Mouse (Mus musculus) small intestine, adult 2 months (tissue): ENCODE results near the gene Hspa1a. TPM values are rescaled to one million over a fixed set of nuclear protein-coding genes. Genes with fewer than 3 reads are reported as not detected.

Experiments
- H3K27ac ChIP-seq: fragments of 200-500 bp; 2 replicates; pipeline ENCODE4 v1.5.1; 2012; ENCODE audit warnings: low read depth, low read length, control low read depth, inconsistent platforms; ENCODE audit not compliant: insufficient read depth
- H3K27me3 ChIP-seq: fragments of 200-500 bp; 2 replicates; pipeline ENCODE4 v1.6.1; 2012; ENCODE audit warnings: mild to moderate bottlenecking, moderate library complexity, low read length, inconsistent platforms; ENCODE audit not compliant: control insufficient read depth, insufficient read depth
- H3K36me3 ChIP-seq: fragments of 200-500 bp; 2 replicates; pipeline ENCODE4 v1.6.1; 2012; ENCODE audit warnings: mild to moderate bottlenecking, low read length, control low read depth, inconsistent platforms; ENCODE audit not compliant: control insufficient read depth, insufficient read depth
- H3K4me1 ChIP-seq: fragments of 200-500 bp; 2 replicates; pipeline ENCODE4 v1.6.1; 2012; ENCODE audit warnings: low read length, inconsistent platforms, mixed read lengths; ENCODE audit not compliant: control insufficient read depth, insufficient read depth, insufficient read length
- H3K4me3 ChIP-seq: fragments of 200-500 bp; 2 replicates; pipeline ENCODE4 v1.5.1; 2012; ENCODE audit warnings: low read depth, mild to moderate bottlenecking, control low read depth, inconsistent platforms, low read length, moderate library complexity
- CTCF ChIP-seq: fragments of 200-500 bp; IDR thresholded peaks from 2 replicates; pipeline ENCODE4 v1.5.1; 2012; ENCODE audit warnings: low read depth, mild to moderate bottlenecking, control low read depth, inconsistent platforms, low read length, moderate library complexity, mixed read lengths; ENCODE audit not compliant: insufficient replicate concordance, insufficient read length; ENCODE audit errors: extremely low read depth
- POLR2A ChIP-seq: fragments of 200-500 bp; IDR thresholded peaks from 2 replicates; pipeline ENCODE4 v1.6.1; 2012; ENCODE audit warnings: low read depth, mild to moderate bottlenecking, control low read depth, inconsistent platforms, low read length, moderate library complexity
- WGBS: fragments of 180-500 bp; shearing (Covaris S2); methylation state at CpG from one replicate; pipeline ENCODE4 v1.1.7; 2018; 5-methylcytosine and 5-hydroxymethylcytosine counted together
- polyA plus RNA-seq: library from polyadenylated mRNA; depleted of rRNA; stranded (reverse); fragments of >200 nt; gene quantifications from 2 replicates; pipeline ENCODE4 v1.2.3, GENCODE M21; 2012; rRNA removed

Gene Hspa1a
- polyA plus RNA-seq, 1 experiment: 8.9 TPM

GRCm38 (mm10) chr17:34928841-34929240, 43.1 kb downstream of the Hspa1a start:
- 82% methylated on average over 4 of the region's 4 CpGs for WGBS
- H3K36me3 ChIP-seq: peaks cover 21% of the 10 kb centered on the region
- no peak overlapping the region for H3K27ac ChIP-seq
- no peak overlapping the region for H3K4me3 ChIP-seq
- peaks cover 8% of the 10 kb centered on the region for H3K4me1 ChIP-seq
- H3K27me3 ChIP-seq: no peaks in the 10 kb centered on the region
- TF ChIP-seq CTCF: no peak
- no peak for TF ChIP-seq POLR2A

DNA sequence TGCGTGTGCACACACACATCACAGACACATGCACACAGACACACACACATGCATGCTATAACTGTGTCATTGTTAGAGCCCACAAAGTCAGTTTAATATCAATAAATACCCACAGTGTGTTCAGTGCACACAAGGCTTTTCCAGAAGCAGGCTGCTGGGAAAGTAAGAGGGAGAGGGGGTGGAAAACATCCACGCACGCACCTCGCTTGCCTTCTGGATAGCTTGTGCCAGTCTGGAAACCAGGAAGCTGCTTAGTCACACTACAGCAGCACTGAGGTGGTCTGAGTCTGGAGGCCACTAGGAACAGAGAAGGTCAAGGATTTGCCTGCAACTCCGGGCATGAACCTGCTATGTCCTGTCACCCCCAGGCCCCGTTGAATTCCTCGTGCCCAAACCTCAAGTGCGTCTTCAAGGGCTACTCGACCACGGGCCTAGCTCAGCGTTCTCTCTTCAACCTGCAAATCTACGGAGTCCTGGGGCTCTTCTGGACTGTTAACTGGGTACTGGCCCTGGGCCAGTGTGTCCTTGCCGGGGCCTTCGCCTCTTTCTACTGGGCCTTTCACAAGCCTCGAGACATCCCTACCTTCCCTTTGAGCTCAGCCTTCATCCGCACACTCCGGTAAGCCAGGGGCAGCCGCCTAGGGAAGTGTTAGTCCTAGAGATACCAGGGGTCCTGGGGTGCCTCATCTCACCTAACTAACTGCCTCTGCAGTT, 44.5 kb downstream of the Hspa1a start:
- no peaks in the 10 kb centered on the region for H3K27me3 ChIP-seq
- 90% methylated on average over 18 of the region's 18 CpGs for WGBS
- peaks cover 21% of the 10 kb centered on the region for H3K36me3 ChIP-seq
- no peak for TF ChIP-seq CTCF
- no peak for TF ChIP-seq POLR2A
- peaks cover 6% of the 10 kb centered on the region for H3K4me1 ChIP-seq
- H3K27ac ChIP-seq: no peak overlapping the region
- no peak overlapping the region for H3K4me3 ChIP-seq

GRCm38 (mm10) chr17:34924258-34924657, 47.7 kb downstream of the Hspa1a start:
- H3K27ac ChIP-seq: no peak overlapping the region
- WGBS: 73% methylated on average over 5 of the region's 5 CpGs

GRCm38 (mm10) chr17:34922939-34923338, 49.0 kb downstream of the Hspa1a start:
- 53% methylated on average over 6 of the region's 6 CpGs for WGBS
- Histone ChIP-seq H3K4me1 (peaks cover 2% of the 10 kb centered on the region; the same call in 1 of the 2 replicates), H3K36me3 (peaks cover 15% of the 10 kb centered on the region), H3K4me3 (no peak overlapping the region), H3K27me3 (no peaks in the 10 kb centered on the region), H3K27ac (no peak overlapping the region)
- no peak for TF ChIP-seq POLR2A
- TF ChIP-seq CTCF: peak; percentile 20; the same call in 1 of the 2 replicates

More at GRCm38 (mm10) chr17:34924258-34924657, 47.7 kb downstream of the Hspa1a start:
- H3K4me1 ChIP-seq: no peaks in the 10 kb centered on the region
- peaks cover 20% of the 10 kb centered on the region for H3K36me3 ChIP-seq
- no peak overlapping the region for H3K4me3 ChIP-seq
- no peak for TF ChIP-seq POLR2A
- TF ChIP-seq CTCF: no peak
- no peaks in the 10 kb centered on the region for H3K27me3 ChIP-seq

Other genes with a start within 250 kb of the Hspa1a start
- gene C4b, start 228.3 kb downstream of the Hspa1a start, polyA plus RNA-seq: 16.8 and 17.2 TPM in 2 replicates
- gene Cyp21a1, start 167.6 kb downstream of the Hspa1a start, polyA plus RNA-seq: 0.18 and 0.67 TPM in 2 replicates
- gene Stk19, start 135.2 kb downstream of the Hspa1a start, polyA plus RNA-seq: 28.6 and 56.3 TPM in 2 replicates
- gene Dxo, start 135.1 kb downstream of the Hspa1a start, polyA plus RNA-seq: 31.5 and 51.8 TPM in 2 replicates
- gene Skiv2l, start 121.9 kb downstream of the Hspa1a start, polyA plus RNA-seq: 48.1 and 79.3 TPM in 2 replicates
- 7.8 and 18.3 TPM in 2 replicates for gene Nelfe, start 121.8 kb downstream of the Hspa1a start, polyA plus RNA-seq
- 22.4 and 71.5 TPM in 2 replicates for gene Cfb, start 109.6 kb downstream of the Hspa1a start, polyA plus RNA-seq
- gene Zbtb12, start 92.7 kb downstream of the Hspa1a start, polyA plus RNA-seq: 2.9 and 6.8 TPM in 2 replicates
- gene Gm20547, start 90.1 kb downstream of the Hspa1a start, polyA plus RNA-seq: not detected in 2 replicates
- 4.3 and 10.6 TPM in 2 replicates for gene C2, start 73.9 kb downstream of the Hspa1a start, polyA plus RNA-seq
- 101 and 242 TPM in 2 replicates for gene Ehmt2, start 73.7 kb downstream of the Hspa1a start, polyA plus RNA-seq
- 64.8 and 101 TPM in 2 replicates for gene Slc44a4, start 57.7 kb downstream of the Hspa1a start, polyA plus RNA-seq
- gene Neu1, start 40.9 kb downstream of the Hspa1a start, polyA plus RNA-seq: 21.2 and 68.8 TPM in 2 replicates
- 17.1 and 19.8 TPM in 2 replicates for gene Hspa1b, start 12.9 kb downstream of the Hspa1a start, polyA plus RNA-seq
- not detected in 2 replicates for gene Gm20481, start 2.2 kb downstream of the Hspa1a start, polyA plus RNA-seq
- 0.06 and 0.14 TPM in 2 replicates for gene Hspa1l, start 547 bp upstream of the Hspa1a start, polyA plus RNA-seq
- 51.7 and 82.1 TPM in 2 replicates for gene Lsm2, start 9.7 kb upstream of the Hspa1a start, polyA plus RNA-seq
- 123 and 182 TPM in 2 replicates for gene Vars, start 28.8 kb upstream of the Hspa1a start, polyA plus RNA-seq
- 0.82 and 1.2 TPM in 2 replicates for gene Vwa7, start 44.4 kb upstream of the Hspa1a start, polyA plus RNA-seq
- gene Sapcd1, start 55.9 kb upstream of the Hspa1a start, polyA plus RNA-seq: 0.87 and 1.0 TPM in 2 replicates
- gene Msh5, start 74.6 kb upstream of the Hspa1a start, polyA plus RNA-seq: 2.2 and 2.3 TPM in 2 replicates
- 134 and 219 TPM in 2 replicates for gene Clic1, start 77.8 kb upstream of the Hspa1a start, polyA plus RNA-seq
- gene Ddah2, start 86.9 kb upstream of the Hspa1a start, polyA plus RNA-seq: 8.5 and 14.5 TPM in 2 replicates
- gene Ly6g6c, start 93.2 kb upstream of the Hspa1a start, polyA plus RNA-seq: 9.3 and 9.9 TPM in 2 replicates
- gene Mpig6b, start 94.0 kb upstream of the Hspa1a start, polyA plus RNA-seq: 0.28 and 0.39 TPM in 2 replicates
- 1.3 and 19.4 TPM in 2 replicates for gene Ly6g6e, start 104.7 kb upstream of the Hspa1a start, polyA plus RNA-seq
- 7.2 and 10.7 TPM in 2 replicates for gene Ly6g6d, start 105.9 kb upstream of the Hspa1a start, polyA plus RNA-seq
- gene Ly6g6f, start 113.5 kb upstream of the Hspa1a start, polyA plus RNA-seq: 1.2 and 3.8 TPM in 2 replicates
- 114 and 183 TPM in 2 replicates for gene Abhd16a, start 117.1 kb upstream of the Hspa1a start, polyA plus RNA-seq
- not detected in 2 replicates for gene Ly6g5c, start 136.1 kb upstream of the Hspa1a start, polyA plus RNA-seq
- gene Ly6g5b, start 143.3 kb upstream of the Hspa1a start, polyA plus RNA-seq: 0.76 and 1.4 TPM in 2 replicates
- 10.5 and 25.3 TPM in 2 replicates for gene Gpank1, start 149.3 kb upstream of the Hspa1a start, polyA plus RNA-seq
- 226 and 448 TPM in 2 replicates for gene Csnk2b, start 149.9 kb upstream of the Hspa1a start, polyA plus RNA-seq
- 6.9 and 16.2 TPM in 2 replicates for gene D17H6S53E, start 154.2 kb upstream of the Hspa1a start, polyA plus RNA-seq
- gene Apom, start 159.9 kb upstream of the Hspa1a start, polyA plus RNA-seq: 0.15 and 0.25 TPM in 2 replicates
- 93.6 and 184 TPM in 2 replicates for gene Bag6, start 163.0 kb upstream of the Hspa1a start, polyA plus RNA-seq
- 177 and 352 TPM in 2 replicates for gene Prrc2a, start 192.7 kb upstream of the Hspa1a start, polyA plus RNA-seq
- 0.36 and 1.6 TPM in 2 replicates for gene Aif1, start 203.9 kb upstream of the Hspa1a start, polyA plus RNA-seq
- 11.5 and 18.8 TPM in 2 replicates for gene Lst1, start 216.3 kb upstream of the Hspa1a start, polyA plus RNA-seq
- 26.2 and 32.9 TPM in 2 replicates for gene Ltb, start 222.3 kb upstream of the Hspa1a start, polyA plus RNA-seq
- gene Tnf, start 229.9 kb upstream of the Hspa1a start, polyA plus RNA-seq: 0.94 and 1.8 TPM in 2 replicates
- 0.47 and 0.66 TPM in 2 replicates for gene Lta, start 233.2 kb upstream of the Hspa1a start, polyA plus RNA-seq
- gene Gm16181, start 248.7 kb upstream of the Hspa1a start, polyA plus RNA-seq: 0.22 TPM in 1 of 2 replicates, not detected in the other